Mouse (Mus musculus) cerebellum, adult 9-11 months (tissue): ENCODE measurements around the gene Lgmn.

Source experiments
- DNase-seq: peaks from one replicate; pipeline ENCODE4 v3.0.0; 2022

The Lgmn gene

DNA sequence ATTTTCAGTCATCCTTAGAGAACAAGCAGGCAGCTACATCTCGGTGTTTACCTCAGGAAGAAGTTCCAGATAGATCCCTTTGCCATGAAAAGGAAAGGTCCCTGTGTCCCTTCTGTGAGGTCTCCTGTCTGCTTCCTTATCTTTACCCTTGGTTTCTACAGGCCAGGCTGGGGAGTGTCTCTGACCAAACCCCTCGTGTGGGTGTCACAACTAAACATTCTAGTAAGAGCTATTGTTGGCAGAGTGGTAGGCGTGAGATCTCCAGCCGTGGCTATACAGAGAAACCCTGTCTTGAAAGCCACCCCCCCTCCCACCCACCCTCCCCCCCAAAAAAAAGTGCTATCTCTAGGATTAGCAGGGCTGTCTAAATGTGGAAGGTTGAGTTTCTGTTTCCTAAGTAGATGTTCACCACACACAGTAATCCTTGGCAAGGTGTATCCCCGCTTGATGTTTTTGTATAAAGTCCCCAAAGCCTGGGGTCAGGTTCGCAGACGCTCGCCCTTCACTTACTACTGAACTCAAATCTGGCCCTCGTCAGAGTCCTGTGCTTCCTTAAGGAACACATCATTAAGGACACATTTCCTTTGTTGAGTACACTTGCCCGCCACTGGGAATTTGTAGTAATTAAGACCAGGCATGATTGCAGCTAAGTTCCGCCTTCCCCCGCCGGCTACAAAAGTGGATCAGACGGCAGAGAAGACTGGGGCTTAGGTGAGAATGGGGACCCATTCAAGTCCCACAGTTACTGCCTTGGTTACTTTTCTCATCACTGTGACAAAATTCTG lies 94.4 kb downstream of the Lgmn start:
- DNase-seq = no peak
